Mouse (Mus musculus): ENCODE data around the gene 4930444G20Rik.
A peak's percentile ranks its signal among the peaks of the same experiment; 100 is the strongest.
"Not testable (repeated sequence)": the region's sequence is repeated elsewhere in the genome, so short reads cannot be mapped to it uniquely, and the experiment has no call there.

The 4930444G20Rik gene

GRCm38 (mm10) chr10:22067979-22068378 lies at the start of gene 4930444G20Rik:
4930444G20Rik (minus strand) TSS chr10:22068079.
- DNase-seq (ENCODE audit: low read depth, low spot score): not testable (repeated sequence)

- DNase-seq (ENCODE audit: low read depth, low spot score): no peak
Observed at GRCm38 (mm10) chr10:22074531-22074930, 6.7 kb upstream of the 4930444G20Rik start.

- no peak for DNase-seq (ENCODE audit: low read depth, low spot score)
Observed at GRCm38 (mm10) chr10:22072739-22073138, 4.9 kb upstream of the 4930444G20Rik start.

- no peak for DNase-seq (ENCODE audit: low read depth, low spot score)
Observed at GRCm38 (mm10) chr10:22070576-22070975, 2.7 kb upstream of the 4930444G20Rik start.

- DNase-seq (ENCODE audit: low read depth, low spot score): no peak
Observed at GRCm38 (mm10) chr10:22070168-22070567, 2.3 kb upstream of the 4930444G20Rik start.

GRCm38 (mm10) chr10:22059415-22059814 lies 8.5 kb downstream of the 4930444G20Rik start:
- DNase-seq (ENCODE audit: low read depth, low spot score): no peak

GRCm38 (mm10) chr10:22059026-22059325 lies 8.9 kb downstream of the 4930444G20Rik start:
- DNase-seq (ENCODE audit: low read depth, low spot score): no peak

- DNase-seq (ENCODE audit: low read depth, low spot score): peak; percentile 86
Observed at GRCm38 (mm10) chr10:22058218-22059025, 9.5 kb downstream of the 4930444G20Rik start.

- DNase-seq (ENCODE audit: low read depth, low spot score): no peak
Observed at GRCm38 (mm10) chr10:22055308-22055707, 12.6 kb downstream of the 4930444G20Rik start.

GRCm38 (mm10) chr10:22036256-22036655 lies 31.6 kb downstream of the 4930444G20Rik start:
- not testable (repeated sequence) for DNase-seq (ENCODE audit: low read depth, low spot score)

GRCm38 (mm10) chr10:22034303-22034702 lies 33.6 kb downstream of the 4930444G20Rik start:
- DNase-seq (ENCODE audit: low read depth, low spot score): no peak

- DNase-seq (ENCODE audit: low read depth, low spot score): peak; percentile 29
Observed at GRCm38 (mm10) chr10:22018618-22019017, 49.3 kb downstream of the 4930444G20Rik start.

- no peak for DNase-seq (ENCODE audit: low read depth, low spot score)
Observed at GRCm38 (mm10) chr10:22017469-22018159, 50.3 kb downstream of the 4930444G20Rik start.
